Mouse (Mus musculus): ENCODE measurements around the gene Pde2a. TPM values are rescaled to one million over a fixed set of nuclear protein-coding genes. Genes with fewer than 3 reads are reported as not detected.
A peak's percentile ranks its signal among the peaks of the same experiment; 100 is the strongest.

Gene Pde2a
- polyA plus RNA-seq, 1 experiment = 49.3 TPM

GRCm38 (mm10) chr7:101472598-101473558 lies 51.4 kb downstream of the Pde2a start:
- Histone ChIP-seq H3K79me2 (ENCODE audit: control insufficient read depth, insufficient read depth) (peaks cover 3% of the 10 kb centered on the region), H3ac (ENCODE audit: control insufficient read depth, insufficient read length) (no peak overlapping the region), H3K4me3 (no peak overlapping the region), H3K4me2 (ENCODE audit: low read depth) (peak overlapping the region; percentile 58), H3K36me3 (ENCODE audit: control insufficient read depth, insufficient read depth) (no peaks in the 10 kb centered on the region), H3K27me3 (ENCODE audit: control insufficient read depth, insufficient read depth, insufficient read length) (no peaks in the 10 kb centered on the region)
- TF ChIP-seq TCF3 (IDR thresholded peaks at IDR 0.05; ENCODE audit: insufficient read length, low read depth) = no peak
- TF ChIP-seq SRF (IDR thresholded peaks at IDR 0.05; ENCODE audit: control insufficient read depth, insufficient read length, low read depth) = no peak
- TF ChIP-seq MYOG (IDR thresholded peaks at IDR 0.05; ENCODE audit: control insufficient read depth in 1 of 3, insufficient read depth in 1 of 3, insufficient read length in 2 of 3, low read depth in 2 of 3) = no peak
- no peak for TF ChIP-seq POLR2A (IDR thresholded peaks at IDR 0.05; ENCODE audit: insufficient read length, low read depth)
- no peak for TF ChIP-seq E2F4 (IDR thresholded peaks at IDR 0.05; ENCODE audit: insufficient read depth)
- TF ChIP-seq REST (IDR thresholded peaks at IDR 0.05; ENCODE audit: insufficient read depth, insufficient read length) = no peak
- no peak for TF ChIP-seq CEBPB (IDR thresholded peaks at IDR 0.05; ENCODE audit: insufficient read depth, poor library complexity, severe bottlenecking)
- no peak for TF ChIP-seq USF1 (IDR thresholded peaks at IDR 0.05; ENCODE audit: low read depth)
- no peak for TF ChIP-seq POLR2AphosphoS2 (IDR thresholded peaks at IDR 0.05; ENCODE audit: insufficient read length, low read depth)
- no peak for TF ChIP-seq MAX (IDR thresholded peaks at IDR 0.05; ENCODE audit: low read depth)
- no peak for TF ChIP-seq MYOD1 (IDR thresholded peaks at IDR 0.05; ENCODE audit: control insufficient read depth in 1 of 3, insufficient read length in 2 of 3, low read depth in 2 of 3)

- TF ChIP-seq SRF (IDR thresholded peaks at IDR 0.05; ENCODE audit: control insufficient read depth, insufficient read length, low read depth) = no peak
- TF ChIP-seq MYOD1 (IDR thresholded peaks at IDR 0.05; ENCODE audit: control insufficient read depth in 1 of 3, insufficient read length in 2 of 3, low read depth in 2 of 3) = no peak
- TF ChIP-seq REST (IDR thresholded peaks at IDR 0.05; ENCODE audit: insufficient read depth, insufficient read length) = no peak
- no peak for TF ChIP-seq MAX (IDR thresholded peaks at IDR 0.05; ENCODE audit: low read depth)
- no peak for TF ChIP-seq CEBPB (IDR thresholded peaks at IDR 0.05; ENCODE audit: insufficient read depth, poor library complexity, severe bottlenecking)
- TF ChIP-seq POLR2A (IDR thresholded peaks at IDR 0.05; ENCODE audit: insufficient read length, low read depth) = no peak
- TF ChIP-seq POLR2AphosphoS2 (IDR thresholded peaks at IDR 0.05; ENCODE audit: insufficient read length, low read depth) = no peak
- no peak for TF ChIP-seq TCF3 (IDR thresholded peaks at IDR 0.05; ENCODE audit: insufficient read length, low read depth)
- no peak for TF ChIP-seq MYOG (IDR thresholded peaks at IDR 0.05; ENCODE audit: control insufficient read depth in 1 of 3, insufficient read depth in 1 of 3, insufficient read length in 2 of 3, low read depth in 2 of 3)
- TF ChIP-seq TCF12 (IDR thresholded peaks at IDR 0.05; ENCODE audit: insufficient read depth, poor library complexity, severe bottlenecking) = no peak
- TF ChIP-seq E2F4 (IDR thresholded peaks at IDR 0.05; ENCODE audit: insufficient read depth) = no peak
- Histone ChIP-seq H3K27me3 (ENCODE audit: control insufficient read depth, insufficient read depth, insufficient read length) (no peaks in the 10 kb centered on the region), H3K4me2 (ENCODE audit: low read depth) (peak overlapping the region; percentile 21), H3K79me2 (ENCODE audit: control insufficient read depth, insufficient read depth) (peaks cover 3% of the 10 kb centered on the region), H3ac (ENCODE audit: control insufficient read depth, insufficient read length) (no peak overlapping the region), H3K36me3 (ENCODE audit: control insufficient read depth, insufficient read depth) (no peaks in the 10 kb centered on the region), H3K4me3 (no peak overlapping the region)
Observed at GRCm38 (mm10) chr7:101474399-101474811, 52.9 kb downstream of the Pde2a start.

- no peak overlapping the region for H3K4me3 ChIP-seq
- H3K36me3 ChIP-seq (ENCODE audit: control insufficient read depth, insufficient read depth) = no peaks in the 10 kb centered on the region
- H3ac ChIP-seq (ENCODE audit: control insufficient read depth, insufficient read length) = no peak overlapping the region
- no peaks in the 10 kb centered on the region for H3K27me3 ChIP-seq (ENCODE audit: control insufficient read depth, insufficient read depth, insufficient read length)
- no peaks in the 10 kb centered on the region for H3K79me2 ChIP-seq (ENCODE audit: control insufficient read depth, insufficient read depth)
- H3K4me2 ChIP-seq (ENCODE audit: low read depth) = no peak overlapping the region
- TF ChIP-seq CEBPB (IDR thresholded peaks at IDR 0.05; ENCODE audit: insufficient read depth, poor library complexity, severe bottlenecking) = no peak
- no peak for TF ChIP-seq USF1 (IDR thresholded peaks at IDR 0.05; ENCODE audit: low read depth)
- no peak for TF ChIP-seq MYOD1 (IDR thresholded peaks at IDR 0.05; ENCODE audit: control insufficient read depth in 1 of 3, insufficient read length in 2 of 3, low read depth in 2 of 3)
- TF ChIP-seq REST (IDR thresholded peaks at IDR 0.05; ENCODE audit: insufficient read depth, insufficient read length) = no peak
- no peak for TF ChIP-seq POLR2A (IDR thresholded peaks at IDR 0.05; ENCODE audit: insufficient read length, low read depth)
- no peak for TF ChIP-seq MAX (IDR thresholded peaks at IDR 0.05; ENCODE audit: low read depth)
- no peak for TF ChIP-seq TCF12 (IDR thresholded peaks at IDR 0.05; ENCODE audit: insufficient read depth, poor library complexity, severe bottlenecking)
- TF ChIP-seq E2F4 (IDR thresholded peaks at IDR 0.05; ENCODE audit: insufficient read depth) = no peak
- no peak for TF ChIP-seq MYOG (IDR thresholded peaks at IDR 0.05; ENCODE audit: control insufficient read depth in 1 of 3, insufficient read depth in 1 of 3, insufficient read length in 2 of 3, low read depth in 2 of 3)
- no peak for TF ChIP-seq SRF (IDR thresholded peaks at IDR 0.05; ENCODE audit: control insufficient read depth, insufficient read length, low read depth)
- no peak for TF ChIP-seq TCF3 (IDR thresholded peaks at IDR 0.05; ENCODE audit: insufficient read length, low read depth)
Observed at GRCm38 (mm10) chr7:101476028-101476427, 54.5 kb downstream of the Pde2a start.

GRCm38 (mm10) chr7:101476493-101476892 lies 55.0 kb downstream of the Pde2a start:
- no peak overlapping the region for H3K4me2 ChIP-seq (ENCODE audit: low read depth)
- no peak overlapping the region for H3K4me3 ChIP-seq
- H3ac ChIP-seq (ENCODE audit: control insufficient read depth, insufficient read length) = no peak overlapping the region
- H3K27me3 ChIP-seq (ENCODE audit: control insufficient read depth, insufficient read depth, insufficient read length) = no peaks in the 10 kb centered on the region
- no peaks in the 10 kb centered on the region for H3K36me3 ChIP-seq (ENCODE audit: control insufficient read depth, insufficient read depth)
- no peaks in the 10 kb centered on the region for H3K79me2 ChIP-seq (ENCODE audit: control insufficient read depth, insufficient read depth)
- TF ChIP-seq TCF12 (IDR thresholded peaks at IDR 0.05; ENCODE audit: insufficient read depth, poor library complexity, severe bottlenecking) (no peak), SRF (IDR thresholded peaks at IDR 0.05; ENCODE audit: control insufficient read depth, insufficient read length, low read depth) (no peak), USF1 (IDR thresholded peaks at IDR 0.05; ENCODE audit: low read depth) (no peak)

Data from myocyte (in vitro differentiated cells).